Mouse (Mus musculus): ENCODE measurements around the gene Cacna1c. TPM values are rescaled to one million over a fixed set of nuclear protein-coding genes. Genes with fewer than 3 reads are reported as not detected.

Cacna1c gene
- polyA plus RNA-seq, 1 experiment from 2014 or later = 6.4 TPM

DNA sequence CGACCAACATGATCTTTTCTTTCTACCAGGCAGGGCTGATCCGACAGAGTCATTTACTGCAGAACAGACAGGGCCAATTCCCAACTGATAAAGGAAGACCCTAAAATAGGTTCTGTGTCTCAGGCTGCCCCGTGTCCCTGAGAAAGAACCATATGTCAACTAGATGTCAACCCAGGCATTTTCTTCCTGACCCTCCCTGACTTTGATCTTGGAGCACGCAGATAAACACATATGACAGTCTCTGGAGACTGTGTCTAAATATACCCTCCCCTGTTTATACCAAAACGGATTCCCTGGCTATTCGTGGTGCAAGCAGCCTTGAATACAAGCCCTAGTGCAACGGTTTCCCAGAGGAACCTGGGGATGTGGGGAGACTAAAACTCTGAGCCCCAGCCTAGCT, 112.7 kb downstream of the Cacna1c start:
- Histone ChIP-seq H3K27me3 (no peaks in the 10 kb centered on the region), H3K4me3 (no peak overlapping the region), H3K9ac (replicated peaks) (no peak overlapping the region), H3K36me3 (no peaks in the 10 kb centered on the region), H3K4me1 (peaks cover 19% of the 10 kb centered on the region), H3K4me2 (replicated peaks) (no peak overlapping the region), H3K27ac (replicated peaks) (no peak overlapping the region), H3K9me3 (no peaks in the 10 kb centered on the region)
- 89% methylated on average over 7 of the region's 7 CpGs for WGBS
- ATAC-seq (replicated peaks) = no peak

DNA sequence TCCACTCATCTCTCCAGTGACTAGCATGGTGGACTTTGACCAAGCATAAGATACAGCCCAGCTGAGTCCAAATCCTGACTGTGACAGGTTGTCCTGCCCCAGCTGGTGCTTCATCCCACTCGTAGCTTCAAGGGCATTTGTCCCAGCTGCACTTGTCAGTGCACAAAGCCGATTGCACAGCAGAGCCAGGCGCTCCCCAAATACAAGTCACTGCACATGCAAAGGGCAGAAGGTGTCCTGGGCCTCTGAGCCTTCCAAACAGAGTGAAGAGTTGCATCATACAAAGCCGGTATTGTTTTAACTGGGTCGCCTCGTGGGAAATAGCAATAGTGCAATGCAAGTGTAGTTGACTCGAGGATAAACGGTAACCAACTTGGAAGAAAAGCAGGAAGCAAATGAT, 113.6 kb downstream of the Cacna1c start:
- Histone ChIP-seq H3K4me1 (peaks cover 16% of the 10 kb centered on the region), H3K9me3 (no peaks in the 10 kb centered on the region), H3K9ac (replicated peaks) (no peak overlapping the region), H3K27me3 (no peaks in the 10 kb centered on the region), H3K4me3 (no peak overlapping the region), H3K27ac (replicated peaks) (no peak overlapping the region), H3K4me2 (replicated peaks) (no peak overlapping the region), H3K36me3 (no peaks in the 10 kb centered on the region)
- ATAC-seq (replicated peaks) = no peak
- 78% methylated on average over 8 of the region's 8 CpGs for WGBS

DNA sequence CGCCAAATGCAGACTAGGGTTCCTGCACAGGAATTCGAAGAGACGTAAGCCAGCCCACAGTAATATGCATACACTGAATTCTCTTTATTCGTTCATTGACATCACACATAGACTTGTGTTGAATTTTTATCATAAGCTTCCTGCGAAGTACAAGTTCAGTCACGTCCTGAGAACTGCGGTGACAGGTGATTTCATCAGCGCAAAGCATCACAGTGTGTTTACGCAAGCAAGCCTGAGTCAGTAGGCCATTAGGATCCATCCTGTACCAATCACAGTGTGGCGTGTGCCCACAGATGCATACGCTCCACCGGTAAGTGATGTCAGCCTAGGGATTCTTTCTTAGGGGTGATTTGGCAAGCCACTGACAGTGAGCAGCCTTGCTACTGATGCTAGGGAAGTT, 114.6 kb downstream of the Cacna1c start:
- Histone ChIP-seq H3K27ac (replicated peaks) (no peak overlapping the region), H3K4me3 (no peak overlapping the region), H3K36me3 (no peaks in the 10 kb centered on the region), H3K27me3 (no peaks in the 10 kb centered on the region), H3K9me3 (no peaks in the 10 kb centered on the region), H3K4me1 (peaks cover 16% of the 10 kb centered on the region), H3K4me2 (replicated peaks) (no peak overlapping the region), H3K9ac (replicated peaks) (no peak overlapping the region)
- 92% methylated on average over 12 of the region's 12 CpGs for WGBS
- ATAC-seq (replicated peaks) = no peak

DNA sequence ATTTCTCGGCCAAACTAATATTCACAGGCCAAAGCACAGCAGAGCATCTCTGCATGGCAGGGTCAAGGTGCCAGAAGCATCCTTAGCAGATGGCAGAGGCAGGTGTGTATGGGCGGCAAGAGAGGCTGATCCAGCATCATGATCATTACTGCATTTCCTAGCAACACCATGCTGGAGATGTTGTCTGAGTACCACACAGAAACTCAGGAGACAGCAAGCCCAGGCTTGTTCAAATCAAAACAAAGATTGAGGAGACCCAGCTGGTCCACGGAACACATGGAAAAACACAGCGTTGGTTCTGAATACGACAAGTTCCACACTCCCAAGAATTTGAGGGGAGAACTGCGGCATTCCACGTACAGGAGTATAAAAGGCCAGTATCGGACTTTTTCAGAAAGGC, 116.6 kb downstream of the Cacna1c start:
- Histone ChIP-seq H3K4me2 (replicated peaks) (no peak overlapping the region), H3K27ac (replicated peaks) (no peak overlapping the region), H3K4me3 (no peak overlapping the region), H3K9ac (replicated peaks) (no peak overlapping the region), H3K36me3 (no peaks in the 10 kb centered on the region), H3K9me3 (no peaks in the 10 kb centered on the region), H3K27me3 (no peaks in the 10 kb centered on the region), H3K4me1 (peaks cover 14% of the 10 kb centered on the region)
- ATAC-seq (replicated peaks) = no peak
- WGBS = 73% methylated on average over 8 of the region's 8 CpGs

DNA sequence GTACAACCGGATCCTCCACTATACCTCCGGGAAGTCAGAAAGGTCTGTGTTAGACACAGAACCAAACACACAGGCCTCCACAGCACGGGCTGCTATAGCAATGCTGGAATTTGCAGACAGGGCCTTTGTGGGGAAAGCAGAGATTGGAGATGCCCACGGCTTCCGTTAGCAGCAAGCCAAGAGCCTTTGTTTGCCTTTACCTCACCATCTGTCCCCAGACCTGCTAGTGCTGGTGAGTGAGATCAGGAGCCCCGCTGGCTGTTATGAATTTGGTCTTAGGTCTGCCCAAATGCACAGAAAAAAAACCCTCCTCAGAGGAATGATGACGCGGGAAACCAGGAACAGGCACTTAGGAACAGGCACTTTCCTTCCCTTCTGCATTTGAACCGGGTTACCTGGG, 117.3 kb downstream of the Cacna1c start:
- Histone ChIP-seq H3K27me3 (no peaks in the 10 kb centered on the region), H3K4me2 (replicated peaks) (no peak overlapping the region), H3K4me3 (no peak overlapping the region), H3K27ac (replicated peaks) (peak overlapping the region; percentile 40), H3K9me3 (no peaks in the 10 kb centered on the region), H3K9ac (replicated peaks) (no peak overlapping the region), H3K4me1 (peaks cover 12% of the 10 kb centered on the region), H3K36me3 (no peaks in the 10 kb centered on the region)
- WGBS = 67% methylated on average over 9 of the region's 9 CpGs
- ATAC-seq (replicated peaks) = no peak

DNA sequence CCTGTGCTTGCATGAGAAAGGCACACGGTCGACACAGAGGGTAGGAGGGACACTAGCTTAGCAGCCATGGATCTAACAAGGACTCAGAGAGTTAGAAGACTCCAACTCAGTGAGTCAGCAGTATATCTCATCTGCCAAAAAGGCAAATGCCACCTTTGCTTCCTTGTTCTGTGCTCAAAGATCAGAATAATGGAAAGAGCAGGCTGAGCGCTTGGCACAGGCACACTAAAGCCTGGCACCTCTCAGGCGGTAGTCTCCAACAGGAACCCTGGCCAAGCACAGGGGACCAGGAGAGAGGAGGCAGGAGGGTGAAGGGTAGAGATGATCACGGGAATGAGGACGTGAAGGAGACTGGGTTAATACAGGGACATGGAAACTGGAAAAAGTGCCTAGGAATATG, 119.0 kb downstream of the Cacna1c start:
- Histone ChIP-seq H3K9me3 (no peaks in the 10 kb centered on the region), H3K27me3 (no peaks in the 10 kb centered on the region), H3K4me2 (replicated peaks) (no peak overlapping the region), H3K27ac (replicated peaks) (no peak overlapping the region), H3K36me3 (no peaks in the 10 kb centered on the region), H3K9ac (replicated peaks) (no peak overlapping the region), H3K4me1 (peaks cover 17% of the 10 kb centered on the region), H3K4me3 (no peak overlapping the region)
- 88% methylated on average over 6 of the region's 6 CpGs for WGBS
- no peak for ATAC-seq (replicated peaks)

DNA sequence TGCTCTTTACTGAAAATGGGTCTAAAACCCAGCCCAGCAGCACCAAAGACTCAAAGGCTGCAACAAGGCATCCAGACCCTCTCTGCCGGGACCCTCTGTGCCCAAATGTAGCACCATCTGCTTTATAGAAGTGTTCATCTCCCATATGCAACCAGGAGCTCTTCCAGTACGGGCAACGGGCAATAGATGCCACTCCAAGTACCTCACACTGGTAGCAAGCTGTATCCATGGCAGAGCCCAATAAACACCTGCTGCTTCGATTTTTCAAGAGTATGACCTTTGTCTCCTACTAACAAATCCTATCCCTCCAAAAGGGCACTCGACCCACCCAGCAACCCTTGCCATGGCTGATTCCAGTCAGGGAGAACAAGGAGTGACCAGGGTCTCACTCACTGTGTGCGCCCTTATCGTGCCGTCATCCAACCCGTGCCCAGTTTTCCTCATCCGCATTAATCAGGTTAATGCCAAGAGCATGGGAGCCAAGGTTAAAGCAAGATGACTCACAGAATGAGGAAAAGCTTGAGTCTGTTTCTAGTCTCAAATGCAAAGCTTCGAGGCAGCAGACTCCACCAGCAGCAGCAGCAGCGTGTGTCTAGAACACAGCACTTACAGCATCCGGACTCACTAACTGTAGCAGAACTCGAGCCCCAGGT, 122.7 kb downstream of the Cacna1c start:
- WGBS = 86% methylated on average over 14 of the region's 14 CpGs
- Histone ChIP-seq H3K4me1 (peaks cover 10% of the 10 kb centered on the region), H3K36me3 (no peaks in the 10 kb centered on the region), H3K27me3 (no peaks in the 10 kb centered on the region), H3K4me2 (replicated peaks) (no peak overlapping the region), H3K4me3 (no peak overlapping the region), H3K9ac (replicated peaks) (no peak overlapping the region), H3K9me3 (no peaks in the 10 kb centered on the region), H3K27ac (replicated peaks) (0 out of 2 replicates have a peak overlapping the region, but pooled peaks have one; percentile 17)
- ATAC-seq (replicated peaks) = no peak

DNA sequence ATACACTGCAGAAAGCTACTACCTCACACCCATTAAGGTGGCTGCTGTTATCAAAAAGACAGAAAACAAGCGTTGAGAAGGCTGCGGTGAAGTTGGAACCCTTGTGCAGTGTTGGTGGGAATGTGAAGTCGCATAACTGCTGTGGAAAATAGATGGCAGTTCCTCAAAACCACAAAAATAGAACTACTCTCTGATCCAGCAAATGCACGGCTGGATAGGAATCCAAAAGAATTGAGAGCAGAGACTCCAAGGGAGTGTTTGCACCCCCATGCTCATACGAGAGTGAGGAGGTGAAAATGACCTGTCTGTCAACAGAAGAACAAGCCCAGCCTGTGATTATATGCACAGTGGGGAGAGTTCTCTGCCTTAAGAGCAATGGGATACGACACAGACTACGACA, 123.4 kb downstream of the Cacna1c start:
- H3K9ac ChIP-seq (replicated peaks) = no peak overlapping the region
- 71% methylated on average over 7 of the region's 7 CpGs for WGBS
- no peak for ATAC-seq (replicated peaks)

DNA sequence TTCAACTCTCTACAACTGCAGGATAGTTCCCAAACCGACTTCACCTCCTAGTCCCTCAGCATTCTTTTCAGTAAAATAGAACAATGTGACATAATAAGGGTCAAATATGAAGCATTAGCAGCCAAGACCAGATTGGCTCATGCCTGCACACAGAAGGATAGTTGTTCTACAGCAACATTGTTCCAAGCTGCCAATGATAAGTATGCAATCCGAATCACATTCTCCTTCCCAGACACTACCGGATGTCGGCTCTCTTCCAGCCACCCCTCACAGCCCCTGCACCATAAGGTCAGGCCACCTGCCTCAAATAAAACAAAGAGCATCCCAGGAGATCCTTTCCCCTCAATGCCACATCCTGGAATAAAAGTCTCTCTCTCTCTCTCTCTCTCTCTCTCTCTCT, 125.4 kb downstream of the Cacna1c start:
- Histone ChIP-seq H3K4me1 (peaks cover 9% of the 10 kb centered on the region; the same call in 1 of the 2 replicates), H3K4me2 (replicated peaks) (no peak overlapping the region), H3K27ac (replicated peaks) (no peak overlapping the region), H3K27me3 (no peaks in the 10 kb centered on the region), H3K9ac (replicated peaks) (no peak overlapping the region), H3K4me3 (no peak overlapping the region), H3K36me3 (no peaks in the 10 kb centered on the region), H3K9me3 (no peaks in the 10 kb centered on the region)
- WGBS = 71% methylated on average over 4 of the region's 4 CpGs
- ATAC-seq (replicated peaks) = no peak

More for the DNA sequence above, 123.4 kb downstream of the Cacna1c start:
- no peak overlapping the region for H3K4me3 ChIP-seq
- H3K27ac ChIP-seq (replicated peaks) = peak overlapping the region; percentile 17; the same call in 1 of the 2 replicates
- no peaks in the 10 kb centered on the region for H3K27me3 ChIP-seq
- peaks cover 9% of the 10 kb centered on the region; the same call in 1 of the 2 replicates for H3K4me1 ChIP-seq
- no peaks in the 10 kb centered on the region for H3K9me3 ChIP-seq
- H3K36me3 ChIP-seq = no peaks in the 10 kb centered on the region
- no peak overlapping the region for H3K4me2 ChIP-seq (replicated peaks)

DNA sequence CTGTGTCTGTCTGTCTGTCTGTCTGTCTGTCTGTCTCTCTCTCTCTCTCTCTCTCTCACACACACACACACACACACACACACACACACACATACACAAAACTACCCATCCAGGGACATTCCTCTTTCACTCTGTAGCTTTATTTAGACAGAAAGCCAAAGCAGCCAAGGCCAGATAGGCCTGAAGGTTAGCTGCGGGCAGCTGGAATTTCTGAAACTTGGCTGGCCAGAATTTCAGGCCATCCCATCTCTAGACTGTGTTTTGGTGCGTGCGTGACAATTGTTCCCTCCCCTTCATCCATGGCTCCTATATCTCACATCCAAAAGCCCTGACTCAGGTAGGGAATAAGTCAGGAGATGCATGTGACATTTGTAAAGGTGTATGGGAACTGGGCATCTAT, 125.9 kb downstream of the Cacna1c start:
- Histone ChIP-seq H3K27ac (replicated peaks) (no peak overlapping the region), H3K27me3 (no peaks in the 10 kb centered on the region), H3K4me2 (replicated peaks) (no peak overlapping the region), H3K36me3 (no peaks in the 10 kb centered on the region), H3K4me1 (peaks cover 9% of the 10 kb centered on the region; the same call in 1 of the 2 replicates), H3K9ac (replicated peaks) (no peak overlapping the region), H3K4me3 (no peak overlapping the region), H3K9me3 (no peaks in the 10 kb centered on the region)
- ATAC-seq (replicated peaks) = no peak
- 98% methylated on average over 3 of the region's 3 CpGs for WGBS

DNA sequence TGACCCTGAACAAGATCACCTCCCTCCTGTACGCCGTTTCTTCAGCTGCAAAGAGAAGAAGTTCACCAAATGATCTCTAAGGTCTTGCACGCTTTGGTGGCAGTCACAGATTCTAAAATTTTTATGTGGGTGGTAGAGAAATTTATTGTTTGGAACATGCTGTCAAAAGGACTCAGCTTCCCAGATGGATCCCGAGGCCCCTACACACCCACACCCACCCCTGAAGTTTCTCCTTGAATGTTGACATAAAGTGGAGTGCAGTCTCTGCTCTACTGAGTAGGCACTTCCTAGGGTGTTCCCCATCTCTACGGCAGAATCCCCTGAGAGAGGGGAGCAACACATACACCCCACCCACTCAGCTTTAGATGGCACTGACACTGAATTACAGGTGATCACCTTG, 127.1 kb downstream of the Cacna1c start:
- WGBS = 95% methylated on average over 5 of the region's 5 CpGs
- Histone ChIP-seq H3K27me3 (no peaks in the 10 kb centered on the region), H3K4me1 (peaks cover 9% of the 10 kb centered on the region; the same call in 1 of the 2 replicates), H3K4me2 (replicated peaks) (no peak overlapping the region), H3K27ac (replicated peaks) (no peak overlapping the region), H3K36me3 (no peaks in the 10 kb centered on the region), H3K4me3 (no peak overlapping the region), H3K9me3 (no peaks in the 10 kb centered on the region), H3K9ac (replicated peaks) (no peak overlapping the region)
- ATAC-seq (replicated peaks) = no peak

DNA sequence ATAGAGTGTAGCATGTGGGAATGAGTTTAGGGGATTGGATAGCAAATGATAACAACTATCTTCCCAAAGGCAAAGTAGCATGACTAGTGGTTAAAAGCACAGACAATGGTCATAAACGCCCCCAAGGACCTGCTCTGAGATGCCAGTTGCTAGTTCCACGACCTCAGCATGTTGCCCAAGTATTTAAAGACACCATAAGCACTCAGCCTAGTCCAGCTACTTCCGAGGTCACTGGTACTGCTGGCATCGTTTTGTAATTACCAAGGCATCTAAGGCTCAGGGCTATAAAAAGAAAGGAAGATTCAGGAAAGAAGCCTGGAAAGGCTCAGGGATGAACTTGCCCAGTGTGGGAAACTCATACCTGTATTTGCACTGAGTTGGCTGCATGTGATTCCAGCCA, 127.6 kb downstream of the Cacna1c start:
- Histone ChIP-seq H3K36me3 (no peaks in the 10 kb centered on the region), H3K9ac (replicated peaks) (no peak overlapping the region), H3K4me1 (peaks cover 9% of the 10 kb centered on the region; the same call in 1 of the 2 replicates), H3K4me2 (replicated peaks) (no peak overlapping the region), H3K9me3 (no peaks in the 10 kb centered on the region), H3K27me3 (no peaks in the 10 kb centered on the region), H3K27ac (replicated peaks) (no peak overlapping the region), H3K4me3 (no peak overlapping the region)
- ATAC-seq (replicated peaks) = no peak
- WGBS = 77% methylated on average over 4 of the region's 4 CpGs

DNA sequence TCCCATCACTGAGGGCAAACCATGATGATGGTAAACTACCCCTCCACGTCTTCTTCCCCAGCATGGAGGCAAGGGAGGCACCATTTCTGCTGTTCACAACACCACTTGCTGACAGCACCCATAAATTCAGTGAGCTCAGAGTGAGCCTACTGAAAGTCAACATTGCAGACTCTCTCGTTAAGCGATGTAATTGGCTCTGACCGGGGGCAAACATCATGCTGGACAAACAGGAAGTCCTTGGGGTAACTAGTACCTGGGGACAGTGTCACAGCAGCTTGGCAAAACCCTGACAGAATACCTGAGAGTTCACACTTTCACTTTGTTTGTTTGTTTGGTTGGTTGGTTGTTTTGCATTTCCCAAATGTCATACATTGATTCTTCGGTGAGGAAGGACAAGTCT, 131.3 kb downstream of the Cacna1c start:
- no peaks in the 10 kb centered on the region for H3K9me3 ChIP-seq
- H3K27ac ChIP-seq (replicated peaks) = no peak overlapping the region
- H3K9ac ChIP-seq (replicated peaks) = no peak overlapping the region
- H3K4me3 ChIP-seq = no peak overlapping the region
- ATAC-seq (replicated peaks) = no peak
- WGBS = 83% methylated on average over 5 of the region's 5 CpGs
- H3K27me3 ChIP-seq = no peaks in the 10 kb centered on the region
- H3K4me2 ChIP-seq (replicated peaks) = no peak overlapping the region
- no peaks in the 10 kb centered on the region for H3K4me1 ChIP-seq
- H3K36me3 ChIP-seq = no peaks in the 10 kb centered on the region

Measured in forebrain, embryonic 15.5 days (tissue).